Mouse (Mus musculus) lung, embryonic 14.5 days (tissue): ENCODE data around the gene Fanca. TPM values are rescaled to one million over a fixed set of nuclear protein-coding genes. Genes with fewer than 3 reads are reported as not detected.
A peak's percentile ranks its signal among the peaks of the same experiment; 100 is the strongest.

ENCODE experiments used
- ATAC-seq: fragments of 200-750 bp; cut with Nextera tagmentation; 2 replicates; pipeline ENCODE4 v1.8.0; 2017; ENCODE audit warnings: mild to moderate bottlenecking, moderate TSS enrichment, moderate library complexity; ENCODE audit not compliant: insufficient read depth
- DNase-seq: peaks from one replicate; pipeline ENCODE4 v3.0.0-alpha.2; 2015
- H3K27ac ChIP-seq: fragments of 300-500 bp; sonication (generic); 2 replicates; pipeline ENCODE4 v1.5.1; 2014; ENCODE audit warnings: low read depth, mild to moderate bottlenecking, moderate library complexity
- H3K27me3 ChIP-seq: fragments of 300-500 bp; sonication (generic); 2 replicates; pipeline ENCODE4 v1.6.1; 2014; ENCODE audit warnings: low read length, control low read depth; ENCODE audit not compliant: insufficient read depth
- H3K36me3 ChIP-seq: fragments of 300-500 bp; sonication (generic); 2 replicates; pipeline ENCODE4 v1.6.1; 2014; ENCODE audit warnings: control low read depth; ENCODE audit not compliant: insufficient read depth
- H3K4me1 ChIP-seq: fragments of 300-500 bp; sonication (generic); 2 replicates; pipeline ENCODE4 v1.6.1; 2014; ENCODE audit warnings: antibody characterized with exemption, control low read depth; ENCODE audit not compliant: insufficient read depth
- H3K4me2 ChIP-seq: fragments of 300-500 bp; sonication (generic); 2 replicates; pipeline ENCODE4 v1.6.1; 2014; ENCODE audit warnings: mild to moderate bottlenecking
- H3K4me3 ChIP-seq: fragments of 300-500 bp; sonication (generic); 2 replicates; pipeline ENCODE4 v1.5.1; 2014; ENCODE audit warnings: low read depth, low read length
- H3K9ac ChIP-seq: fragments of 300-500 bp; sonication (generic); 2 replicates; pipeline ENCODE4 v1.6.1; 2014
- H3K9me3 ChIP-seq: fragments of 300-500 bp; sonication (generic); 2 replicates; pipeline ENCODE4 v1.6.1; 2016; ENCODE audit warnings: low read depth, low read length, control low read depth
- CTCF ChIP-seq: IDR thresholded peaks from 2 replicates; pipeline ENCODE4 v1.5.1; 2016; ENCODE audit warnings: antibody characterized with exemption, low read depth
- WGBS: fragments of 180-500 bp; shearing (Covaris S2); extraction: QIAGEN DNeasy Blood & Tissue Kit; methylation state at CpG from one replicate; pipeline ENCODE4 v1.1.7; 2014; 5-methylcytosine and 5-hydroxymethylcytosine counted together
- polyA plus RNA-seq: library from polyadenylated mRNA; unstranded; fragments of >200 nt; fragmentation: Nextera tagmentation; extraction: Ambion mirVana; gene quantifications from 2 replicates; pipeline ENCODE4 v1.2.1, GENCODE M21; 2014

Fanca gene
- polyA plus RNA-seq, 1 experiment from 2014 or later: 41.6 TPM

DNA sequence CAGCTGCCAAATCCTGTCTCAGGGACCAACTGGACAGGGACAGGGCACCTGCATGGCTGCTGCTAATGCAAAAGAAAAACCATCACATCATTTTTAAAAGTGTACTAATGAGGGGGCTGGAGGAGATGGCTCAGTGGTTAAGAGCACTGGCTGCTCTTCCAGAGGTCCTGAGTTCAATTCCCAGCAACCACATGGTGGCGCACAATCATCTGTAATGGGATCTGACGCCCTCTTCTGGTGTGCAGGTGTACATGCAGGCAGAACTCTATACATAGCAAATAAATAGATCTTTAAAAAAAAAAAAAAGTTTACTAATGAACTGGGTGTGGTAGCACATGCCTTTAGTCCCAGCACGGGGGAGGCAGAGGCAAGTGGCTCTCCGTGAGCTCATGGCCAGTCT, 9.6 kb downstream of the Fanca start:
- Histone ChIP-seq H3K9me3 (no peaks in the 10 kb centered on the region), H3K27me3 (no peaks in the 10 kb centered on the region), H3K9ac (no peak overlapping the region), H3K4me1 (no peaks in the 10 kb centered on the region), H3K4me2 (no peak overlapping the region), H3K36me3 (peaks cover 51% of the 10 kb centered on the region), H3K4me3 (no peak overlapping the region), H3K27ac (no peak overlapping the region)
- 66% methylated on average over 4 of the region's 4 CpGs for WGBS
- no peak; the same call in 1 of the 2 replicates for TF ChIP-seq CTCF
- DNase-seq: no peak
- no peak for ATAC-seq

DNA sequence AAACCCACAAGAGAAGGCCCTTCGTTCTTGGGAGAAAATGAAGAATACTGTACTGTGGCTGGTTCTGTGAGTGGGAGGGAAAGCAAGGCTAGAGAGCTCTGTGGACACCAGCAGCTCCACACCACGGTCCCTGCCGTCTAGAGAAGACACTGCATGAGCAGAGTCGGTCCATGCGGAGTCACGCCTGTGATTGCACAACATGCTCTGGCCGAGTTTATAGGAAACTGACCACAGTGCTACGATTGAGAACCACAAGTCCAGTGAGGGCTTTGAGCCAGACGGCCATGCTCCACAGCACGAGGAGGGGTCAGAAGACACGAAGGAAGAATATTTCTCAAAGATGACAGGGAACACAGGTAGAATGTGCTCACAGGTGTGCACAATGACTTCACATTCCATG, 20.1 kb downstream of the Fanca start:
- Histone ChIP-seq H3K4me3 (no peak overlapping the region), H3K9me3 (no peaks in the 10 kb centered on the region), H3K9ac (no peak overlapping the region), H3K4me1 (no peaks in the 10 kb centered on the region), H3K27me3 (no peaks in the 10 kb centered on the region), H3K27ac (no peak overlapping the region), H3K4me2 (no peak overlapping the region), H3K36me3 (peaks cover 34% of the 10 kb centered on the region)
- TF ChIP-seq CTCF: no peak
- 87% methylated on average over 11 of the region's 11 CpGs for WGBS
- no peak for DNase-seq
- ATAC-seq: no peak

DNA sequence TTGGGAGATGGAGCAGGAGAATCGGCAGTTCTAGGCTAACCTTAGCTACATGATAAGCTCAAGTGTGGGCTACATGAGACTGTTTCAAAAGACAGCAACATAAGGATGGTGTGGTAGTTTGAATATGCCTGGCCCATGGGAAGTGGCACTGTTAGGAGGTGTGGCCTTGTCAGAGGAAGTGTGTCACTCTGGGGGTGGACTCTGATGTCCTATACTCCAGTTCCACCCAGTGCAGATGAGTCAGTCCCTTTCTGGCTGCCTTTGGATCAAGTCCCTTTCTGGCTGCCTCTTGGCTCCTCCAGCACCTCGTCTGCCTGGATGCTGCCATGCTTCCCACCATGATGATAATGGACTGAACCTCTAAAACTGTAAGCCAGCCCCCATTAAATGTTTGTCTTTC, 25.6 kb downstream of the Fanca start:
- no peak for TF ChIP-seq CTCF
- 85% methylated on average over 2 of the region's 2 CpGs for WGBS
- H3K4me1 ChIP-seq: no peaks in the 10 kb centered on the region
- no peak overlapping the region for H3K4me3 ChIP-seq
- H3K27me3 ChIP-seq: no peaks in the 10 kb centered on the region
- peaks cover 43% of the 10 kb centered on the region for H3K36me3 ChIP-seq
- H3K4me2 ChIP-seq: no peak overlapping the region
- no peaks in the 10 kb centered on the region for H3K9me3 ChIP-seq
- no peak overlapping the region for H3K27ac ChIP-seq
- no peak overlapping the region for H3K9ac ChIP-seq
- DNase-seq (no peak), ATAC-seq (no peak)

DNA sequence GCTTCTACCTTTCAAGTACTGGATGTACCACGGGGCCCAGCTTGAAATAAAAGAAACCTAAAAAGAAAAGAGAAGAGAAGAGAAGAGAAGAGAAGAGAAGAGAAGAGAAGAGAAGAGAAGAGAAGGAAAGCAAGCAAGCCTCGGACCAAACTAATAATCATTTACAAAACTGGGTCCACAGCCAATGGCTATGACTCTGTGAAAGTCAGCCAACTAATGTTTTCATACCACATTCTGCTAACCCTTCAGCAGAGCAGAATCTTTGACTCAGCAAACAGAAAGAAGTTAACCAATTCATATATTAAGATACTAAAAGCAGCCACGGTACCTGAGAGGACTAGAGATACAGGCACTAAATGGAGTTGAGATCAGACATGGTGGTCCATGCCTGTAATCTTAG, 26.1 kb downstream of the Fanca start:
- ATAC-seq (no peak), DNase-seq (no peak)
- Histone ChIP-seq H3K4me1 (no peaks in the 10 kb centered on the region), H3K27me3 (no peaks in the 10 kb centered on the region), H3K36me3 (peaks cover 42% of the 10 kb centered on the region), H3K27ac (no peak overlapping the region), H3K9me3 (no peaks in the 10 kb centered on the region), H3K9ac (no peak overlapping the region), H3K4me3 (no peak overlapping the region), H3K4me2 (no peak overlapping the region)
- 85% methylated on average over 3 of the region's 3 CpGs for WGBS
- no peak for TF ChIP-seq CTCF

DNA sequence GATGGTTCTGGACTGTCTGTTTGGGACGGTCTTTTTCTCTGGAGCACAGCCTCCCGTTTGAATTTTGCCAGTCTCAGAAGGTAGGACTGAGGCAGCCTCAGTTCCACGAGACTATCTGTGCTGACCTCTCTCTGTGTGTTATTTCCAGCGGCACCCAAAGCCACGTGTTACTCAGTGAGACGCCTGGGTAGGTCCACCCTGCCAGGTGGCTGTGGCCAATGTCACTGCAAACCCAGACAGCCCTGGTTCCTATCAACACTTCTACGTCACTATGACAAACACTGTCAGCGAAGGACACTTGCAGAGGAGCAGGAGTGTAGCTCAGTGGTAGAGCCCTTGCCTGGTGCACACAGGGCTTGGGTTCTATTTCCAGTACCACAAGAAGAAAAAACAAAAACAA, 26.7 kb downstream of the Fanca start:
- Histone ChIP-seq H3K4me1 (no peaks in the 10 kb centered on the region), H3K9me3 (no peaks in the 10 kb centered on the region), H3K27ac (no peak overlapping the region), H3K9ac (no peak overlapping the region), H3K4me3 (no peak overlapping the region), H3K27me3 (no peaks in the 10 kb centered on the region), H3K36me3 (peaks cover 48% of the 10 kb centered on the region), H3K4me2 (no peak overlapping the region)
- no peak for DNase-seq
- no peak for TF ChIP-seq CTCF
- ATAC-seq: no peak
- WGBS: 78% methylated on average over 8 of the region's 8 CpGs

DNA sequence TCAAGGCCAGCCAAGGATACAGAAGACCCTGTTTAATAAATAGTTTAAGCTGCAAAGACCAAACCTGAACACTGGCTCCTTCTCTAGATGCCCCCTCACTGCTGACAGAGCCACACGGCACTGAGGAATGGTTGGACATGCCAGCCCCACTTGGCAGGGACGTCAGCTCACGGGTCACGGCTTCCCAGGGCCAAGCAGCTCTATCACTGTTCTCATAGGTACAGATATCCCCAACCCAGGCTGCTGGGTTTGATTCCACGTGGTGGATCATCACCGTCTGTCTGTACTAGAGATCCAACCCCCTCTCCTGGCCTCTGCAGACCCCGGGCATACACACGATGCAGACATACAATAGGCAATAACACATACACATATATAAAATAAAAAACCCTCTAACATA, 27.7 kb downstream of the Fanca start:
- DNase-seq (no peak), ATAC-seq (no peak)
- Histone ChIP-seq H3K27me3 (no peaks in the 10 kb centered on the region), H3K4me2 (no peak overlapping the region), H3K36me3 (peaks cover 48% of the 10 kb centered on the region), H3K9me3 (no peaks in the 10 kb centered on the region), H3K4me3 (no peak overlapping the region), H3K9ac (no peak overlapping the region), H3K4me1 (no peaks in the 10 kb centered on the region), H3K27ac (no peak overlapping the region)
- TF ChIP-seq CTCF: no peak
- 97% methylated on average over 8 of the region's 8 CpGs for WGBS

DNA sequence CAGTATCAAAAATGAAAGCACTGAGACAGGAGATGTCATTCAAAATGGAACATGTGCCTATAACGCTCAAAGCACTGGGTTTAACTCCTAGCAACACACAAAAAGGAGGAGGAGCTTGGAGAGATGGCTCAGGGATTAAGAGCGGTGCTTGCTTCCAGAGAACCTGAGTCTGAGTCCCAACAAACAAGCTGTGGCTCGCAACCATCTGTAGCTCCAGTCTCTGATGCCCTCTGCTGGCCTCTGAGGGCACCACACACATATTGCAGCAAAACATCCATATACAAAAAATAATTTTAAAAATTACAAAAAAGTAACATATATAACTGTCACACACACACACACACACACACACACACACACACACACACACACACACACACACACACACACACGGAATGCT, 28.2 kb downstream of the Fanca start:
- DNase-seq: peak; percentile 52
- Histone ChIP-seq H3K36me3 (peaks cover 45% of the 10 kb centered on the region), H3K27ac (no peak overlapping the region), H3K4me3 (no peak overlapping the region), H3K4me2 (no peak overlapping the region), H3K27me3 (no peaks in the 10 kb centered on the region), H3K4me1 (no peaks in the 10 kb centered on the region), H3K9ac (no peak overlapping the region), H3K9me3 (no peaks in the 10 kb centered on the region)
- 74% methylated on average over 4 of the region's 4 CpGs for WGBS
- peak; percentile 56 for TF ChIP-seq CTCF
- no peak for ATAC-seq

DNA sequence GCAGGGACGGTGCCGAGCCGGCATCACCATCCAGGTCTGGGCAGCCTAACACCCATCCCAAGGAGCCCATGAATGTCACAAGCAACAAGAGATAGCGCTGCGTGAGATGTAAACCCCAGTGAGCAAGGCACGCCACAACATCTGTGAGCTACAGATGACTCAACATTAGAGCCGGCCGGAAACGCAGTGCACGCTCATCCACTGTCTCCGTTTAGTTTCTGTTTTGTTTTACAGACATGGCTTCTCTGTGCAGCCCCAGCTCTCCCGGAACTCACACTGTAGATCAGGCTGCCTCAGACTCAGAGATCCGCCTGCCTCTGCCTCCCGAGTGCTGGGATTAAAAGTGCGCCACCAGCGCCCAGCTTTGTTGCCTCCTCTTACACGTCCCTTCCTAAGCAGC, 31.0 kb downstream of the Fanca start:
- Histone ChIP-seq H3K9me3 (no peaks in the 10 kb centered on the region), H3K27ac (no peak overlapping the region), H3K4me1 (no peaks in the 10 kb centered on the region), H3K27me3 (no peaks in the 10 kb centered on the region), H3K4me3 (no peak overlapping the region), H3K36me3 (peaks cover 41% of the 10 kb centered on the region), H3K9ac (no peak overlapping the region), H3K4me2 (no peak overlapping the region)
- 92% methylated on average over 17 of the region's 17 CpGs for WGBS
- ATAC-seq: no peak
- DNase-seq: no peak
- no peak for TF ChIP-seq CTCF
